Mouse (Mus musculus) ES-E14 (cell line): ENCODE results near the gene Zfp36. TPM values are rescaled to one million over a fixed set of nuclear protein-coding genes. Genes with fewer than 3 reads are reported as not detected.
"Not testable (repeated sequence)": the region's sequence is repeated elsewhere in the genome, so short reads cannot be mapped to it uniquely, and the experiment has no call there.

Experiments used
- DNase-seq: peaks from one replicate; pipeline ENCODE4 v3.0.0-alpha.2; 2013; ENCODE audit warnings: low read depth, low spot score
- H3K27ac ChIP-seq: 2 replicates; pipeline ENCODE4 v1.5.1; 2012; ENCODE audit warnings: low read depth, mild to moderate bottlenecking, low read length, moderate library complexity, mixed read lengths; ENCODE audit not compliant: poor library complexity, insufficient read depth, severe bottlenecking
- H3K36me3 ChIP-seq: 2 replicates; pipeline ENCODE4 v1.6.1; 2012; ENCODE audit warnings: mild to moderate bottlenecking, low read length, moderate library complexity, mixed read lengths; ENCODE audit not compliant: control insufficient read depth, poor library complexity, insufficient read depth, severe bottlenecking
- H3K4me1 ChIP-seq, 2 experiments: fragments of 150-350 bp in 1 of 2; sonication (generic) in 1 of 2; 2 replicates each; pipeline ENCODE4 v1.6.1; 2012; ENCODE audit warnings: low read length in 2 of 2, mild to moderate bottlenecking in 1 of 2, mixed read lengths in 1 of 2; ENCODE audit not compliant: control insufficient read depth in 2 of 2, insufficient read depth in 2 of 2, poor library complexity in 1 of 2
- H3K4me3 ChIP-seq, 2 experiments: fragments of 150-350 bp in 1 of 2; sonication (generic) in 1 of 2; 2 replicates each; pipeline ENCODE4 v1.5.1; 2012; ENCODE audit warnings: low read length in 2 of 2, low read depth in 1 of 2, mild to moderate bottlenecking in 1 of 2, mixed read lengths in 1 of 2; ENCODE audit not compliant: insufficient read depth in 1 of 2, poor library complexity in 1 of 2, severe bottlenecking in 1 of 2
- H3K9ac ChIP-seq: 2 replicates; pipeline ENCODE4 v1.6.1; 2012; ENCODE audit warnings: low read depth, mild to moderate bottlenecking, low read length, mixed read lengths; ENCODE audit not compliant: poor library complexity, insufficient read depth, severe bottlenecking
- H3K9me3 ChIP-seq: fragments of 150-350 bp; sonication (generic); 2 replicates; pipeline ENCODE4 v1.6.1; 2012; ENCODE audit warnings: low read depth, mild to moderate bottlenecking, low read length; ENCODE audit not compliant: control insufficient read depth, insufficient read depth
- CHD2 ChIP-seq: IDR thresholded peaks from 2 replicates; pipeline ENCODE4 v1.6.1; 2014; ENCODE audit warnings: mild to moderate bottlenecking, low read depth, low read length, inconsistent platforms
- HCFC1 ChIP-seq: IDR thresholded peaks from 2 replicates; pipeline ENCODE4 v1.6.1; 2012; ENCODE audit warnings: low read length, inconsistent platforms, borderline replicate concordance; ENCODE audit not compliant: insufficient read depth
- MAFK ChIP-seq: IDR thresholded peaks from 2 replicates; pipeline ENCODE4 v1.6.1; 2014; ENCODE audit warnings: mild to moderate bottlenecking, low read depth, low read length, inconsistent platforms; ENCODE audit not compliant: insufficient read depth
- ZC3H11A ChIP-seq: IDR thresholded peaks from 2 replicates; pipeline ENCODE4 v1.6.1; 2012; ENCODE audit warnings: low read depth, mild to moderate bottlenecking, inconsistent platforms, low read length, borderline replicate concordance
- ZNF384 ChIP-seq: IDR thresholded peaks from 2 replicates; pipeline ENCODE4 v1.6.1; 2012; ENCODE audit warnings: low read depth, low read length, inconsistent platforms
- in situ Hi-C, 2 experiments: fragments of 600-800 bp; cut with MboI; formaldehyde crosslinking; loops; one replicate each; pipeline ENCODE4 v1.15.1; 2025; ENCODE audit warnings: low sequenced_read_pairs in 2 of 2, inconsistent platforms in 1 of 2; ENCODE audit not compliant: unreplicated experiment in 2 of 2
- total RNA-seq: library from RNA; depleted of rRNA; stranded (reverse); fragments of 300-350 nt; gene quantifications from 2 replicates; pipeline ENCODE4 v1.2.3, GENCODE M21; 2012

Zfp36 gene
- total RNA-seq, 1 experiment, result 5.0 TPM

GRCm38 (mm10) chr7:28392429-28393271 is 12.6 kb upstream of the Zfp36 start, which contains the start of the genes Med29 and Paf1:
TSS of gene Med29 (minus strand) at chr7:28392708.
TSS of gene Paf1 (plus strand) at chr7:28392951.
- Histone ChIP-seq H3K9me3 (no peaks in the 10 kb centered on the region), H3K27ac (peak within 1 kb of the TSS; percentile 35; the same call in 1 of the 2 replicates), H3K4me3 (peak within 1 kb of the TSS; percentile 93 to 99), H3K4me1 (no peaks in the 10 kb centered on the region), H3K36me3 (peaks cover 29% of the 10 kb centered on the region), H3K9ac (peak within 1 kb of the TSS; percentile 89)
- 0 out of 2 replicates have a peak, but pooled peaks have one; percentile 19 for TF ChIP-seq HCFC1
- TF ChIP-seq MAFK, result no peak
- TF ChIP-seq ZC3H11A, result no peak
- TF ChIP-seq CHD2, result peak; percentile 73
- TF ChIP-seq ZNF384, result no peak
- in situ Hi-C loops, result no loop called here
- DNase-seq, result peak; percentile 98

- DNase-seq, result no peak
- Histone ChIP-seq H3K27ac (no peak overlapping the region), H3K36me3 (peaks cover 18% of the 10 kb centered on the region), H3K4me1 (peaks cover 0 to 6% of the 10 kb centered on the region in 2 experiments; a peak in 2 of 4 replicates), H3K4me3 (no peak overlapping the region), H3K9me3 (no peaks in the 10 kb centered on the region), H3K9ac (no peak overlapping the region)
- TF ChIP-seq ZC3H11A (no peak), HCFC1 (no peak), ZNF384 (no peak), CHD2 (no peak), MAFK (no peak)
- in situ Hi-C loops, result no loop called here
Observed at GRCm38 (mm10) chr7:28390331-28390730, 10.3 kb upstream of the Zfp36 start.

- Histone ChIP-seq H3K4me1 (peaks cover 5 to 14% of the 10 kb centered on the region in 2 experiments; a peak in 3 of 4 replicates), H3K36me3 (peaks cover 17% of the 10 kb centered on the region)
- H3K9ac ChIP-seq, DNase-seq, H3K27ac ChIP-seq, in situ Hi-C loops, H3K4me3 ChIP-seq, H3K9me3 ChIP-seq: not testable (repeated sequence)
Observed at GRCm38 (mm10) chr7:28387384-28387783, 7.3 kb upstream of the Zfp36 start.

GRCm38 (mm10) chr7:28386877-28387276 is 6.8 kb upstream of the Zfp36 start:
- H3K4me3 ChIP-seq, H3K27ac ChIP-seq, H3K9me3 ChIP-seq, H3K9ac ChIP-seq, in situ Hi-C loops, DNase-seq: not testable (repeated sequence)
- H3K36me3 ChIP-seq, result peaks cover 17% of the 10 kb centered on the region
- peaks cover 5 to 17% of the 10 kb centered on the region in 2 experiments; a peak in 3 of 4 replicates for H3K4me1 ChIP-seq

DNA sequence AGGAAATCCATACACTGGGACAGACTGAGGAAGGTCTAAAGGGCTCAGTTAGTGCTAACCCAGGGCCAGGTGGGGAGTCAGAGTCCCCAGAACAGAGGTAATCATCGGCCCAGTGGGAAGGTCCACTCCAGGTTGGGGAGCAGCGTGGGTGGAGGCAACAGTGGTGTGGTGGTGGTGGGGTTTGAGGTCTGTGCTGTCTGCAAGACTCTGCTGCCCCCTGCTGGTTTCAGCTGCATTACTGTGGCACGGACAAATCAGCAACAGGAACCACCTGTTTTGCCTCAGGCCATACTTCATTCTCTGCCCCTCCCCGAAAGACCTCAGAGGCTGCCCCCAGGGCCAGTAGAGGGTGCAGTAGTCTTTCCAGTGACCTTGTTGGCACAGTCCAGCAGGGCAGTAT is 6.4 kb upstream of the Zfp36 start:
- no peak overlapping the region for H3K27ac ChIP-seq
- no peak overlapping the region for H3K4me3 ChIP-seq
- H3K9me3 ChIP-seq, result no peaks in the 10 kb centered on the region
- H3K4me1 ChIP-seq, result peaks cover 8 to 19% of the 10 kb centered on the region in 2 experiments; a peak in 3 of 4 replicates
- peak; percentile 77 for TF ChIP-seq ZC3H11A
- TF ChIP-seq HCFC1, result no peak; the same call in 1 of the 2 replicates
- TF ChIP-seq CHD2, result no peak
- no peak for TF ChIP-seq MAFK
- in situ Hi-C loops, result no loop called here
- peak overlapping the region; percentile 4; the same call in 1 of the 2 replicates for H3K9ac ChIP-seq
- DNase-seq, result peak; percentile 86
- H3K36me3 ChIP-seq, result peaks cover 17% of the 10 kb centered on the region
